Mouse (Mus musculus) heart, adult 2 months (tissue): Measurements from ENCODE around the gene Rgl1. TPM values are rescaled to one million over a fixed set of nuclear protein-coding genes. Genes with fewer than 3 reads are reported as not detected.

Experiments used
- DNase-seq, 2 experiments: peaks; one replicate each; pipeline ENCODE4 v3.0.0; 2021
- H3K27ac ChIP-seq: fragments of 200-600 bp; 2 replicates; pipeline ENCODE4 v1.8.1; 2022
- H3K27me3 ChIP-seq: fragments of 200-500 bp; 2 replicates; pipeline ENCODE4 v1.6.1; 2012; ENCODE audit warnings: mild to moderate bottlenecking, low read length, inconsistent platforms, mixed read lengths; ENCODE audit not compliant: control insufficient read depth, insufficient read depth
- H3K36me3 ChIP-seq: fragments of 200-500 bp; 2 replicates; pipeline ENCODE4 v1.6.1; 2012; ENCODE audit warnings: low read length, inconsistent platforms; ENCODE audit not compliant: control insufficient read depth, insufficient read depth
- H3K4me1 ChIP-seq: fragments of 200-500 bp; 2 replicates; pipeline ENCODE4 v1.6.1; 2011; ENCODE audit warnings: low read length; ENCODE audit not compliant: control insufficient read depth, insufficient read depth
- H3K4me3 ChIP-seq: fragments of 200-600 bp; 2 replicates; pipeline ENCODE4 v1.8.1; 2022
- H3K79me2 ChIP-seq: fragments of 200-500 bp; replicated peaks from 2 replicates; pipeline ENCODE4 v1.6.1; 2012; ENCODE audit warnings: mild to moderate bottlenecking, inconsistent platforms, low read length, moderate library complexity, mixed read lengths; ENCODE audit not compliant: control insufficient read depth, insufficient read depth
- H3K9ac ChIP-seq: fragments of 200-500 bp; 2 replicates; pipeline ENCODE4 v1.6.1; 2012; ENCODE audit warnings: low read depth, mild to moderate bottlenecking, control low read depth, inconsistent platforms, low read length, mixed read lengths
- CTCF ChIP-seq: fragments of 200-600 bp; IDR thresholded peaks from 2 replicates; pipeline ENCODE4 v1.8.1; 2022; ENCODE audit warnings: antibody characterized with exemption, mild to moderate bottlenecking, moderate library complexity
- EP300 ChIP-seq: fragments of 200-500 bp; IDR thresholded peaks from 2 replicates; pipeline ENCODE4 v1.6.1; 2011; ENCODE audit warnings: low read depth, low read length, control low read depth; ENCODE audit not compliant: insufficient read depth
- POLR2A ChIP-seq: fragments of 200-500 bp; IDR thresholded peaks from 2 replicates; pipeline ENCODE4 v1.6.1; 2011; ENCODE audit warnings: mild to moderate bottlenecking, low read depth, low read length, control low read depth; ENCODE audit not compliant: insufficient read depth
- WGBS: fragments of 180-500 bp; shearing (Covaris S2); methylation state at CpG from one replicate; pipeline ENCODE4 v1.1.7; 2018; 5-methylcytosine and 5-hydroxymethylcytosine counted together
- intact Hi-C: fragments of 180-260 bp; cut with DNase I; formaldehyde crosslinking; loops from one replicate; pipeline ENCODE4 v1.15.1; 2025
- polyA plus RNA-seq: library from polyadenylated mRNA; depleted of rRNA; stranded (reverse); fragments of >200 nt; gene quantifications from 2 replicates; pipeline ENCODE4 v1.2.3, GENCODE M21; 2012
- total RNA-seq, 2 experiments: library from RNA; stranded (reverse); gene quantifications; 2 replicates each; pipeline ENCODE4 v1.2.3; 2021

Gene Rgl1
- total and polyA plus RNA-seq, 3 experiments, result 14.9 to 33.2 (median 28.4) TPM

DNA sequence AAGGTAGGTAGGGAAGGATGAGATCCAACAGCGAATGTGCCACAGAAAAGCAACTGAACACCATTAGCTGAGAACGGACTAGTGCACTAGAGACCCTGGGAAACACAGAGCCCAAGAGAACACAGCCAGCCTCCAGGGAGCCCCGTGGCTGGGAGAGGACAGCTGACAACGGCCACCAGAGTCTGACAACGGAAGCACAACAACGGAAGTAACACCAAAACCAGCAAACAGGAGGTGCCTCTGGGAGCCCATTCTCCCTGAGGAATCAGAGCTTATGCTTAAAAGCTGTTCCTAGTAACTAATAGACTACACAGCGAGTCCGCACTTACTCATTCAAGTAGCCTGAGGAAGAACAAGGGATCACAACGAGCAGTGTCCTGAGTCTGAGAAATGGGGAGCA is 16.9 kb downstream of the Rgl1 start:
- DNase-seq, result peak; percentile 35 to 53
- Histone ChIP-seq H3K9ac (no peak overlapping the region), H3K27me3 (no peaks in the 10 kb centered on the region), H3K4me1 (peaks cover 1% of the 10 kb centered on the region; the same call in 1 of the 2 replicates), H3K4me3 (no peak overlapping the region), H3K27ac (peak overlapping the region; percentile 31; the same call in 1 of the 2 replicates), H3K79me2 (no peaks in the 10 kb centered on the region), H3K36me3 (no peaks in the 10 kb centered on the region)
- 57% methylated on average over 9 of the region's 9 CpGs for WGBS
- no peak for TF ChIP-seq POLR2A
- TF ChIP-seq EP300, result no peak
- no peak for TF ChIP-seq CTCF
- intact Hi-C loops, result loop anchor here (5.0 kb wide), 1 partner anchor 122 kb away; no protein-coding TSS in a partner anchor

DNA sequence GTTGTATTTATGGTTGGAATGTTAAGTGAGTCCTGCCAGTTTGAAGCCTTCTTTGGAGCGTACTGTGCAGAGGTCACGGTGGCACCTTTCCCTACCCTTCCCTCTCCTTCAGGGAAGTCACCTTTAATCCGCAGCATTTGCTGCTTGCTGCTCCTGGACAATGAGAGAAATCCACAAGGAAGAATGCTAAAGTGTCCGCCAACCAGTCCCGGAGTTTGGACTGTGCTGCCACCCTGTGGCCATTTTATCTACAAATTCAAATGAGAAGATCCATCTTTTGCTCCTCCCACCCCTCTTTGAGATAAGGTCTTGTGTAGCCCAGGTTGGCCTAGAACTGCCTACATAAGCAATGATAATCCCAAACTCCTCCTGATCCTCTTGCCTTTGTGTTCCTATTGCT is 19.7 kb downstream of the Rgl1 start:
- Histone ChIP-seq H3K4me1 (peaks cover 1% of the 10 kb centered on the region; the same call in 1 of the 2 replicates), H3K4me3 (no peak overlapping the region), H3K27ac (no peak overlapping the region), H3K79me2 (no peaks in the 10 kb centered on the region), H3K9ac (no peak overlapping the region), H3K27me3 (no peaks in the 10 kb centered on the region), H3K36me3 (no peaks in the 10 kb centered on the region)
- intact Hi-C loops, result loop anchor here (1.0 to 5.0 kb wide), 3 partner anchors 22 to 221 kb away; no protein-coding TSS in a partner anchor
- TF ChIP-seq CTCF (peak; percentile 92), POLR2A (no peak), EP300 (peak; percentile 82; the same call in 1 of the 2 replicates)
- DNase-seq, result peak; percentile 73 to 84
- WGBS, result 4% methylated on average over 5 of the region's 5 CpGs

DNA sequence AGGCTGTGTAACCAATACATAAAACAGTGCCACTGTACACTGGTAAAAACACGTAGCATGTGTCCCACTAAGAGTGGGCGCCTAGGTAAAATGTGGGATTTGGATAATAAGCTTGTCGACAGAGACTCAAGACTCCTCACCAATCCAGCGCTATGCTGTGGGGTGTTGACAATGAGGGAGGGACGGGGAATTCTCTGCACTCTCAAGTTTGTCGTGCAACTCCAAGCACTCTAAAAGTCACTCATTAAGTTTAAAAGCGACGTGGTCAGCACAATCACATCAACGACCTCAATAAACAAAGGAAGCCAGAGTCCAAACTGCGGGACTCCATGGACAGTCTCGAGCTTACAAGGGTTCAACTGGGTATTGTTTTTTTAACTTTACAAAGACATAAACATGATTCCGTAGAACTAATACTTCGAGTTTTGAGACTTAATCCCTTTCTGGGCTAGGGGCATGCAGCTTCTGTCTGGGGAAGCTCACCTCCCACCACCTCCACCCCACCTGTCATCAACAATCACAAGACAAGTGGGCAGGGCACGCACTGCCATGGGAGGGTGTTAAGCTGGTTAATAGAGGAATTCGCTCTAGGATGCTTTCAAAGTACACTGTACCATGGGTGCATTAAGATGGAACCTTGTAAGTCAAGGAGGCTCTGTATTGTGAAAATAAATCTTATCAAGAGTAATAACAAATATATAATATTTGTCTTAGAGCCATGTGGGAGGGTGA is 22.9 kb downstream of the Rgl1 start:
- 70% methylated on average over 15 of the region's 15 CpGs for WGBS

DNA sequence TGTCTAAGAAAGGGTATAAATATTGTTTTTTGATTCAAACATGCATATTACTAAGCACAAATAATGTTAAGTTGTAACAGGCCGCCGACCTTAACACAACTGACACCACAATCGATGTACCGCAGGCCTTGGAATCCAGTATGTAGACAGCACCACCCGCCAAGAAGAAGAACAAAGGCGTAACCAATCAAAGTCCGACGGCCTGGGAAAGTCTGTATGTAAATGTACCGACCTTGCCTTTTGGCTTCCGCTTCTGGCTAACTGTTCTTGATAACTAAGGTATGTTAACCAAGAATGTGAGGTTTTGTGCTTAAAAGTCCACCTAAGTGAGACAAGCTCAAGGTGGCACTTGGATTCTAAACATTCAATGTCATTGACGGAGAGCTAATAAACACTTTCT is 26.8 kb downstream of the Rgl1 start:
- Histone ChIP-seq H3K4me3 (no peak overlapping the region), H3K27me3 (no peaks in the 10 kb centered on the region), H3K4me1 (peaks cover 4% of the 10 kb centered on the region; the same call in 1 of the 2 replicates), H3K79me2 (no peaks in the 10 kb centered on the region), H3K27ac (peak overlapping the region; percentile 47), H3K9ac (no peak overlapping the region), H3K36me3 (no peaks in the 10 kb centered on the region)
- no peak for DNase-seq
- intact Hi-C loops, result no loop called here
- 87% methylated on average over 11 of the region's 11 CpGs for WGBS
- TF ChIP-seq POLR2A (no peak), EP300 (no peak)

More for the DNA sequence above, 22.9 kb downstream of the Rgl1 start:
- TF ChIP-seq CTCF (no peak), EP300 (no peak), POLR2A (no peak)
- H3K4me1 ChIP-seq, result peaks cover 5% of the 10 kb centered on the region
- no peaks in the 10 kb centered on the region for H3K79me2 ChIP-seq
- DNase-seq, result no peak
- H3K36me3 ChIP-seq, result no peaks in the 10 kb centered on the region
- intact Hi-C loops, result no loop called here
- no peaks in the 10 kb centered on the region for H3K27me3 ChIP-seq
- H3K9ac ChIP-seq, result no peak overlapping the region
- H3K27ac ChIP-seq, result no peak overlapping the region
- no peak overlapping the region for H3K4me3 ChIP-seq

DNA sequence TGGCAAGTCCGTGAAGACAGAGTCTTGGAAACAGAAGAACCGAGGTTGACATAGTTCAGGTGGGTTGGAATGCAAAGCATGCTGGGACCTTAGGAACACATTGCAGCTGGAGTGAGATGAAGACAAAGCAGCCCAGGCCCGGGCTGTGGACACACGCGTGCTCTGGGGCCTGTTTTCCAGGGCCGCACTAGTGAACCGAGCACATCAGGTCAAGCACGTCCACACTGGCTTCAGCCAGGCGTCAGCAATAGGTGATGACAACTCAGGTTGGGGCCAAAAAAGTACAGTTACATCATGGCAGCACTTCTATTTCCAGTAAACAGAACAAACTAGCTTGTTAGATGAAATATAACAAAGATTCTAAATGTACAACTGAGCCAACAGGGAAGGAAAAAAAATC is 27.4 kb downstream of the Rgl1 start:
- H3K27me3 ChIP-seq, result no peaks in the 10 kb centered on the region
- DNase-seq, result peak; percentile 57 to 76
- no peaks in the 10 kb centered on the region for H3K79me2 ChIP-seq
- H3K4me3 ChIP-seq, result no peak overlapping the region
- 58% methylated on average over 9 of the region's 9 CpGs for WGBS
- no peaks in the 10 kb centered on the region for H3K36me3 ChIP-seq
- H3K27ac ChIP-seq, result peak overlapping the region; percentile 47
- peaks cover 4% of the 10 kb centered on the region; the same call in 1 of the 2 replicates for H3K4me1 ChIP-seq
- intact Hi-C loops, result no loop called here
- no peak overlapping the region for H3K9ac ChIP-seq
- peak; percentile 89 for TF ChIP-seq EP300
- no peak for TF ChIP-seq POLR2A

DNA sequence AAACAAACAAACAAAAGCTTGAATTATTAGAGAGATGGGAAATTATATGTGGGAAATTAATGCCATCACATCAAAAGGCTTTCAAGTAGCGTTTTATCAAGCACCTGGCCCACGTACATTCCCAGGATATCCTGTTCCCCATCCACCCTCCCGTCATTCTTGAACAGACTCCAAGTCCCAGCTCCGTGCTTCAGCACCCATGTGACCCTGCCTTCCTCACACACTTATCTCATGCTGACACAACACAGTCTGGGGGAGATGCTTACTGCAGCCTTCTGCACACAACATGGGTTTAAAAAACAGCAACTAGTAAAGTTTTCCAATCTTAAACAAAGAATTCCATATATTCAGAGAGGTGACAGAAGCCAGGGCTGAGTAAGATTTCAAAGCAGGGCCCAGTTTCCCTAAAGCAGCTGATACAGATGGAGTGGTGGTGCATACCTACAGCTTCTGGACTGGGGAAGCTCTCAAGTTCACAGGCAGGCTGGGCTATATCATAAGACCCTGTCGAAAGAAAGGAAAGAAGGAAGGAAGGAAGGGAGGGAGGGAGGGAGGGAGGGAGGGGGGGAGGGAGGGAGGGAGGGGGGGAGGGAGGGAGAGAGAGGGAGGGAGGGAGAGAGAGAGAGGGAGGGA is 38.4 kb downstream of the Rgl1 start:
- intact Hi-C loops, result loop anchor here (5.0 kb wide), 1 partner anchor 40 kb away; the partner anchor contains the start of genes Arpc5 and Rgl1
- Histone ChIP-seq H3K79me2 (no peaks in the 10 kb centered on the region), H3K36me3 (no peaks in the 10 kb centered on the region), H3K4me3 (no peak overlapping the region), H3K4me1 (peaks cover 2% of the 10 kb centered on the region), H3K27ac (no peak overlapping the region), H3K9ac (no peak overlapping the region), H3K27me3 (no peaks in the 10 kb centered on the region)
- WGBS, result 3% methylated on average over 5 of the region's 5 CpGs
- TF ChIP-seq EP300, result 0 out of 2 replicates have a peak, but pooled peaks have one; percentile 31
- no peak for TF ChIP-seq CTCF
- peak in 1 of 2 experiments; percentile 34 for DNase-seq
